Mouse (Mus musculus) c-Kit-positive CD71-negative TER-119-negative erythroid progenitor cells, embryonic 14.5 days (primary cell): ENCODE measurements around the gene Rgs10.
A peak's percentile ranks its signal among the peaks of the same experiment; 100 is the strongest.

ENCODE experiments used
- DNase-seq: peaks from one replicate; pipeline ENCODE4 v3.0.0-alpha.2; 2013; ENCODE audit warnings: low read depth

Rgs10 gene

GRCm38 (mm10) chr7:128410708-128411413 is 7.7 kb downstream of the Rgs10 start:
- no peak for DNase-seq

- no peak for DNase-seq
These were observed 10.3 kb downstream of the Rgs10 start for GRCm38 (mm10) chr7:128408265-128408664.

GRCm38 (mm10) chr7:128403988-128404387 is 14.6 kb downstream of the Rgs10 start:
- DNase-seq: no peak

- no peak for DNase-seq
These were observed 15.0 kb downstream of the Rgs10 start for GRCm38 (mm10) chr7:128403586-128403985.

- DNase-seq: no peak
These were observed 15.4 kb downstream of the Rgs10 start for GRCm38 (mm10) chr7:128403128-128403527.

GRCm38 (mm10) chr7:128402577-128402976 is 16.0 kb downstream of the Rgs10 start:
- no peak for DNase-seq

DNA sequence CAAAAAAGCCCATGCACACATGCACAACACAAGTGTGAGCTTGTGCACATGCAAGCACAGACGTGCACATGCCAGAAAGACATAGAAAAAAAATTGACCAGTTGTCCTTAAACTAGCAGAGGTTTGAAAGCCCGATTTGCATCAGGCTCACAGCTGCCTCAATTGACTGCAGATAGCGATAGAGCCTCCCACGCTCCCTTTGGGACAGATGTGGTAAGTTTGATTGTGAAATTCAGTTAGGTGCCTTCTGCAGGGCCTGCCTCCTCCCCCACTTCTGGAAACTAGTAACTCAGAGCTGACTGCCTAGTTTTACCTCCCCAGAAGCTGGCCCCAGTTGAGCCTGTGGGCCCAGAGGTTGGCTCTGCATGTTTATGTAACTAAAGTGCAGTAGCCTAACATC is 19.9 kb downstream of the Rgs10 start:
- peak; percentile 60 for DNase-seq

GRCm38 (mm10) chr7:128397066-128397465 is 21.5 kb downstream of the Rgs10 start:
- no peak for DNase-seq

DNA sequence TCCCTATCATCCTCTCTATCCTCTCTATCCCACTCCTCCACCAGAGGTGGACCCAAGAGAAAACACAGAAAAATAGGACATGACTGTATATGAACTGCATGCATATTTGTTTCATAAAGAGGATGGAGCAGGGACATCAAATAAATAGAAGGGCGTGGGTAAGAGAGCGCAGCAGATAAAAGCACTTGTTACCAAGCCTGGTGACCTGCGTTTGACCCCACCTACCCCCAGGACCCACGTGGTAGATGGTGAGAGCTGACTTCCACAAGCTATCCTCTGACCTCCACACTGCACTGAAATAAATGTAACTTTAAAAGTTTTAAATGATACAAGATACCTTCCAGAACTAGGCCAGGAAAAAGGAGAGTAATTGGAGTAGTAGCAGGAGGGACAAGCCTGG is 24.8 kb downstream of the Rgs10 start:
- no peak for DNase-seq

GRCm38 (mm10) chr7:128392972-128393314 is 25.6 kb downstream of the Rgs10 start:
- no peak for DNase-seq

DNA sequence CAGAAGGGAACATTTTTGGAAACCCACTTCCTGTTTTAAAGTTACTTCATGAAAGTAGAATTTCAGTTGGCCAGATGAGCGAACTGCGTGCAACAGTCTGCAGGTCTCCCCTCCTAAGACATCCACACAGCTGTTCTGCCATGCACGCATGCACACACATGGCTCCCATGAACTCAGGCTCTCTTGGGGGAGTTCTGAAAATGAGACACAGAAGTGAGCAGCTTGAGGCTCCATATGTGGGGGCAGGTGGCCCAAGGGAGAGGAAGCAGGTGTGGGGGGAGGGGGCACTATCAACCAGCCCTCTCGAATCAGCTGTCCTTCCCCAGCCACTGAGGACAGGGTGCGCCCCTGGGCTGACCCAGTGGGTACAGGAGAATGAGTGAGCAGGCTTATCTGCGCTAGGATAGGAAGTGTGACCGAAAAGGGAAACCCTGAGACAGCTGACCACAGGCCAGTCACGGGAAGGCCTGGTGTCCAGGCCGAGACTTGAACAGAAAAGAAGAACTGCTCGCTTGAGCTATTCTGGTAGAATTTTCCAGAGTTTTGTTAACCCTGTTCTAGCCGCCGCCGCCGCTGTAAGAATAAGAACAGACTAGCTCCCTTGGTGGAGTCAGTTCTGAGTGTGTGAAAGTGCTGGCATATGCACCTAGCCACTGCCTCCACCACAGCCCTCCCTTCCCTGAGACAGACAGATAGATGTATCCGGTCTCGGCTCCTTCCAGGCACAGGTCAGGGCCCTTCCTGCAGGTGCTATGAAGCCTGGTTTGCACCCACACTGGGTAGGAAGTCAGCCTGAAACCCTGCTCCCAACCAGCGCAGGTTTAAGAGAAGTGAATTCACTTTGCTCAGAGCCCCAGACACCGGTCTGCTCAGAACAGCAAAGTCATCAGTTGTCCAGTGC is 26.2 kb downstream of the Rgs10 start:
- peak; percentile 50 for DNase-seq

DNA sequence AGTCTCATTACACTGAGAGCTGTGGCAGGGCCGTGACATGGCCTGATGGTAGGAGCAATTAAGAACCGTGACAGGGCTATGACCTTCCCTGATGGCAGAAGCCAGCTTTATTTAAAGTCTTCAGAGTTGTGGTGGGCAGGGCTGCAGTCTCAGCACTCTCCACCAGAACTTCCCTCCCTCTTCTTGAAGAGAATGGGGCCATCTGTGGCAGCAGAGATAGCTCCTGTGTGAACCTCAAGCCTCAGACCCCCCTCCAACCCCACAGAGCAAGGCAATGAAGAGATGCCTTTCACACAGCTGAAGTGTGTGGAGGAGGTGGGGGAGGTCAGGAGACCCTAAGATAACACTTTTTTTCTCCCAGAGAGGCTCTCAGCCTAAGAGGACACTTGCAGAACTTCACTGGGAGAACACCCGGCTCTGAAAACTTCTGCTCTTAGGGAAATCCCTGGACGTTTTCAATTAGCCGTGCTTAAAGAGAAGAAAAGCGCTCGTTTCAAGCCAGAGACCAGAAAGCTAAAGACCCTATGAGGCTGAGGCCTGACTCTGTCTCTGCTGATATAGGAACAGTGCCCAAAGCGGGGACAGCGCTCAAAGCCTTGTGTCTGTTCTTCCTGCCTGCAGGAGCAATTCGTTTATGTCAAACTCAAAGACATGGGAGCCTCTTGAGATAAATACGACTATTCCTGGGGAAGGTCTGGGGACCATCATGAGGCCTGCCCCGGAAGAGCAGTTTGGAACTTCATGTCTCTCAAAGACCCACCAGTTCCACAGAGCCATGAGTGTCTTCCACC is 27.1 kb downstream of the Rgs10 start:
- no peak for DNase-seq

- DNase-seq: no peak
These were observed 29.6 kb downstream of the Rgs10 start for GRCm38 (mm10) chr7:128388968-128389367.

GRCm38 (mm10) chr7:128383726-128384463 is 34.7 kb downstream of the Rgs10 start:
- DNase-seq: no peak

GRCm38 (mm10) chr7:128383189-128383725 is 35.3 kb downstream of the Rgs10 start:
- no peak for DNase-seq

GRCm38 (mm10) chr7:128382527-128382860 is 36.1 kb downstream of the Rgs10 start:
- DNase-seq: no peak

GRCm38 (mm10) chr7:128381811-128382526 is 36.6 kb downstream of the Rgs10 start:
- DNase-seq: no peak

DNA sequence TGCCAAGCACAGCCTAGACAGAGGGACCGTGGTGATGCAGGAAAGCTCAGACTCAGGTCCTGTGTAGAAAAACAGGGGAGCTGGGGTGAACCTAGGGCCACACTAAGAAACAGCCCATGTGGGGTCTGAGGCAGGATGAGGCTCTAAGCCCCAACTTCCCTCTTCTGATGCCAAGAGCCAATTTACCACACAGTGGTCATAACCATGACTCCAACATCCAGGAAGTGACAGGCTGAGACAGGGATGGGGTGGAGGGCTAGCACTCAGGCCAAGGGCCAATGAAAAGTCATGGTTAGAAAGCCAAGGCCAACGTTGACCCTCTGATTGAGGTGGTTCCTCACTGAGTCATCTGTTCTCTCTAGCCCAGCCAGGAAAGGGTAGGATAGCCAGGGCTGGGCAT is 37.6 kb downstream of the Rgs10 start:
- DNase-seq: no peak

- no peak for DNase-seq
These were observed 39.3 kb downstream of the Rgs10 start for GRCm38 (mm10) chr7:128379162-128379805.

DNA sequence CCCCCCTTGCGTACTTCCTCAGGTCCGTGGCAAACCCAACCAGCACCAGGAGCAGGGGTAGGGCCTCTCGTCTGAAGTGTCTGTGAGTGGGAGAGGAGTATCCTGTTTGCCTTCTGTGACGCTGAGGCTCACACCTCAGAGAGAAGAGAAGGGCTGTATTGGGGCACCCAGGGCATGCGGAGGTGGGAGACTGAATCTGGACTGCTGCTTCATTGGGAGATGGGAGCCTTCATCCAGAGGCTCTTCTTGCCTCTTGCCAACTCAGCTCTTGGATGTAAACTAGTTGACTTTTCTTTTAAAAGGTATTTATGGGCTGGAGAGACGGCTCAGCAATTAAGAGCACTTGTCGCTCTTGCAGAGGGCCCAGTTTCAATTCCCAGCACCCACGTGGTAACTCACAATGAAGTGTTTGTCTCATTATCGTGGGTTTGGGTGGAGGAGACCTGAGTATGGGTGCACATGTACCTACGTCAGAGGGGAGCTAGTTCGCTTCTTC is 42.3 kb downstream of the Rgs10 start:
- no peak for DNase-seq
